Mouse (Mus musculus) embryonic facial prominence, embryonic 15.5 days (tissue): ENCODE data around the gene Klhdc9. TPM values are rescaled to one million over a fixed set of nuclear protein-coding genes. Genes with fewer than 3 reads are reported as not detected.
A peak's percentile ranks its signal among the peaks of the same experiment; 100 is the strongest.

ENCODE experiments used
- ATAC-seq: fragments of 200-750 bp; cut with Nextera tagmentation; 2 replicates; pipeline ENCODE4 v1.8.0; 2017; ENCODE audit warnings: low read depth, moderate TSS enrichment; ENCODE audit not compliant: insufficient number of reproducible peaks, low FRiP score, low TSS enrichment
- H3K27ac ChIP-seq: fragments of 300-500 bp; sonication (generic); replicated peaks from 2 replicates; pipeline ENCODE4 v1.5.1; 2015; ENCODE audit warnings: mild to moderate bottlenecking, inconsistent platforms
- H3K27me3 ChIP-seq: fragments of 300-500 bp; sonication (generic); 2 replicates; pipeline ENCODE4 v1.6.1; 2015; ENCODE audit warnings: inconsistent platforms
- H3K36me3 ChIP-seq: fragments of 300-500 bp; sonication (generic); 2 replicates; pipeline ENCODE4 v1.6.1; 2015; ENCODE audit warnings: mild to moderate bottlenecking, inconsistent platforms
- H3K4me1 ChIP-seq: fragments of 300-500 bp; sonication (generic); 2 replicates; pipeline ENCODE4 v1.6.1; 2015; ENCODE audit warnings: inconsistent platforms
- H3K4me2 ChIP-seq: fragments of 300-500 bp; sonication (generic); replicated peaks from 2 replicates; pipeline ENCODE4 v1.6.1; 2015; ENCODE audit warnings: mild to moderate bottlenecking, inconsistent platforms
- H3K4me3 ChIP-seq: fragments of 300-500 bp; sonication (generic); replicated peaks from 2 replicates; pipeline ENCODE4 v1.5.1; 2015; ENCODE audit warnings: mild to moderate bottlenecking, inconsistent platforms
- H3K9ac ChIP-seq: fragments of 300-500 bp; sonication (generic); 2 replicates; pipeline ENCODE4 v1.6.1; 2015; ENCODE audit warnings: inconsistent platforms
- H3K9me3 ChIP-seq: fragments of 300-500 bp; sonication (generic); replicated peaks from 2 replicates; pipeline ENCODE4 v1.6.1; 2016; ENCODE audit warnings: inconsistent platforms
- WGBS: fragments of 180-500 bp; shearing (Covaris S2); methylation state at CpG from one replicate; pipeline ENCODE4 v1.1.7; 2015; 5-methylcytosine and 5-hydroxymethylcytosine counted together
- polyA plus RNA-seq: library from polyadenylated mRNA; unstranded; fragments of >200 nt; fragmentation: Nextera tagmentation; extraction: Ambion mirVana; gene quantifications from 2 replicates; pipeline ENCODE4 v1.2.1, GENCODE M21; 2015

The Klhdc9 gene
- 4.5 and 9.1 TPM in 2 replicates for polyA plus RNA-seq

DNA sequence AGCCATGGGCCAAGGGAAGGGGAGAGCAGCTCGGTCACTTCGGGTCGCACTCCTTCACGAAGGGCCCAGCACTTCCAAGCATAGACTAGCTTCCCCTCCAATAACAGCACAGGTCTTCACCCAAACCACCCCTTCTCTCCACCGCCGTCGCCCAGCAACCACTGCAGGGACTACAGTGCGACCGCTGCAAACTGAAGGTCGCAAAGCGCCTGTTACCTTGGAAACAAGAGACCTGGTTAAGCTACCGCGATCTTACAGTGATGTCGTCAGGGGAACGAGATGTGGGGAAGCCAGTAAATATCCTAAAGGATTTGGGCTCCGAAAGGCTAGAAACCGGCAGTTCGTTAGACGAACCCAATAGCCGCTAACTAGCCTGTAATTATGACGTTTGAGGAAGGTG lies at the start of gene Klhdc9:
Klhdc9 (minus strand) TSS at position 143 of the 400 bp plus-strand sequence.
- Histone ChIP-seq H3K27me3 (no peaks in the 10 kb centered on the region), H3K4me3 (peak within 1 kb of the TSS; percentile 52)

GRCm38 (mm10) chr1:171410231-171410630 lies 49.6 kb upstream of the Klhdc9 start:
- H3K9ac ChIP-seq = no peak overlapping the region
- H3K36me3 ChIP-seq = peaks cover 1% of the 10 kb centered on the region
- no peak overlapping the region; the same call in 1 of the 2 replicates for H3K4me3 ChIP-seq
- H3K4me2 ChIP-seq = no peak overlapping the region
- ATAC-seq = no peak
- peaks cover 15% of the 10 kb centered on the region for H3K4me1 ChIP-seq
- no peak overlapping the region for H3K27ac ChIP-seq
- peaks cover 18% of the 10 kb centered on the region for H3K27me3 ChIP-seq
- 82% methylated on average over 1 of the region's 1 CpGs for WGBS
- no peaks in the 10 kb centered on the region for H3K9me3 ChIP-seq

More for the DNA sequence above, at the start of gene Klhdc9:
- H3K4me2 ChIP-seq = peak within 1 kb of the TSS; percentile 77
- peaks cover 16% of the 10 kb centered on the region for H3K4me1 ChIP-seq
- H3K36me3 ChIP-seq = peaks cover 16% of the 10 kb centered on the region; the same call in 1 of the 2 replicates
- H3K9me3 ChIP-seq = no peaks in the 10 kb centered on the region
- WGBS = 2% methylated on average over 21 of the region's 21 CpGs
- peak within 1 kb of the TSS; percentile 83 for H3K27ac ChIP-seq
- H3K9ac ChIP-seq = peak within 1 kb of the TSS; percentile 44
- ATAC-seq = peak; percentile 91

GRCm38 (mm10) chr1:171407263-171407662 lies 46.7 kb upstream of the Klhdc9 start:
- no peak for ATAC-seq
- 78% methylated on average over 5 of the region's 5 CpGs for WGBS
- Histone ChIP-seq H3K36me3 (no peaks in the 10 kb centered on the region), H3K9me3 (no peaks in the 10 kb centered on the region), H3K9ac (no peak overlapping the region), H3K4me2 (no peak overlapping the region), H3K4me3 (no peak overlapping the region), H3K27ac (no peak overlapping the region), H3K27me3 (peaks cover 18% of the 10 kb centered on the region), H3K4me1 (no peaks in the 10 kb centered on the region)

GRCm38 (mm10) chr1:171402991-171403390 lies 42.4 kb upstream of the Klhdc9 start:
- WGBS = 62% methylated on average over 9 of the region's 9 CpGs
- Histone ChIP-seq H3K27ac (no peak overlapping the region), H3K4me2 (no peak overlapping the region), H3K4me3 (no peak overlapping the region), H3K9me3 (no peaks in the 10 kb centered on the region), H3K4me1 (no peaks in the 10 kb centered on the region), H3K27me3 (peaks cover 4% of the 10 kb centered on the region), H3K36me3 (no peaks in the 10 kb centered on the region), H3K9ac (no peak overlapping the region)
- no peak for ATAC-seq

DNA sequence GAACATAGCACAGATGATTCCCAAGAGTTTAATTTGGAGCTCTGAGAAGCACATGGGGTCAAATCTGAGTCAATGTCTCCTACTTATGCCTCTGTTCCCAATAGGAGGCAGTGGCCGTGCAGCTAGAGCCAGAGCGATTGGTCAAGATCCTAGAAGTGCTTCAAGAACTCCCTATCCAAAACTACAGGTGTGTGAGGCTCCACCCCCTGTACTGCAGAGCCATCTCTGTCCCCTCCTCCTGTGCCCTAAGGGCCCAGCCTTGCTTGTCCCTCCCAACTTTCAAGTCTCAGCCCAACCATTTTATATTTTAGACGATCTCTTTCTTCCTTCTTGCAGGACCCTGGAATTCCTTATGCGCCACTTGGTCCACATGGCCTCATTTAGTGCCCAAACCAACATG lies 41.2 kb upstream of the Klhdc9 start:
- Histone ChIP-seq H3K4me3 (no peak overlapping the region), H3K27me3 (no peaks in the 10 kb centered on the region), H3K4me2 (no peak overlapping the region), H3K27ac (no peak overlapping the region), H3K36me3 (no peaks in the 10 kb centered on the region), H3K4me1 (no peaks in the 10 kb centered on the region), H3K9ac (no peak overlapping the region), H3K9me3 (no peaks in the 10 kb centered on the region)
- no peak for ATAC-seq
- 66% methylated on average over 4 of the region's 4 CpGs for WGBS

- H3K27me3 ChIP-seq = no peaks in the 10 kb centered on the region
- H3K9me3 ChIP-seq = no peaks in the 10 kb centered on the region
- H3K4me1 ChIP-seq = no peaks in the 10 kb centered on the region
- H3K27ac ChIP-seq = no peak overlapping the region
- H3K9ac ChIP-seq = no peak overlapping the region
- H3K4me2 ChIP-seq = no peak overlapping the region
- 60% methylated on average over 4 of the region's 4 CpGs for WGBS
- no peak overlapping the region for H3K4me3 ChIP-seq
- no peak for ATAC-seq
- H3K36me3 ChIP-seq = no peaks in the 10 kb centered on the region
These were observed 29.5 kb upstream of the Klhdc9 start for GRCm38 (mm10) chr1:171390101-171390500.

DNA sequence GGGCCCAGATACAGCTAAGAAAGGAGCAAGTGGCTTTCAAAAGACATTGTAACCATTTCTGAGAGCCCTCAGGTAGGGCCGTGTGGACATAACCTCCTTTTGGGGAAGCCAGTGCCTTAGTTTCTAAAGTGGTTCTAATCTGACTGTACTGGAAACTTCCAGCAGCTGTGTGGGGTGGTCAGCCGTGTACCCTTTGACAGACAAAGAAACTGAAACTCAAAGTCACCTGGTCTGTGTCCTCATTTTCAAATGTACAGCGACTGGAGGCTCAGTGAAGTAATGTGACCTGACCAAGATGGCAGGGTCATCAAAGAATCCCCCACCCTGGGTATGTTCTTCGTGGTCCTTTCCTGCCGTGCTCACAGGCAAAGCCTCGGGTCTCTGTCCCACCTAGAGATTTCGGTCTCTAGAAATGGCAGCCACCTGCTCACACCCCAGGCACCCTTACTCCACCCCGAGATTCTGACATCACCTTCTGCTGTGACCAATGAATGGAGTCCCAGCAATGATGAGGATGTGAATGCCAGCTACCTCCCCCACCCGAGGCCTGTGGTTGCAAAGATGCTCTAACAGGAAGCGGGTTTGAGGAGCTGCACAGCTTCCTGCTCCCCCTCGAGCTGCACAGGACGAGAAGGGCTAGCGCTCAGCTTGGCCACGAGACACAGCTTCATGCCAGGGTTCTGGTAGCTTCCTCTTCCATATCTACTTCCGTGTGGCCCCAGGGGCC lies 27.9 kb upstream of the Klhdc9 start, which contains the start of gene Arhgap30:
Arhgap30 (plus strand) TSS at position 579 of the 727 bp plus-strand sequence.
- Histone ChIP-seq H3K27me3 (no peaks in the 10 kb centered on the region), H3K27ac (no peak within 1 kb of the TSS), H3K4me1 (peaks cover 7% of the 10 kb centered on the region; the same call in 1 of the 2 replicates), H3K9ac (no peak within 1 kb of the TSS), H3K4me3 (no peak within 1 kb of the TSS), H3K36me3 (no peaks in the 10 kb centered on the region), H3K9me3 (no peaks in the 10 kb centered on the region), H3K4me2 (no peak within 1 kb of the TSS)
- WGBS = 77% methylated on average over 15 of the region's 15 CpGs
- ATAC-seq = no peak

DNA sequence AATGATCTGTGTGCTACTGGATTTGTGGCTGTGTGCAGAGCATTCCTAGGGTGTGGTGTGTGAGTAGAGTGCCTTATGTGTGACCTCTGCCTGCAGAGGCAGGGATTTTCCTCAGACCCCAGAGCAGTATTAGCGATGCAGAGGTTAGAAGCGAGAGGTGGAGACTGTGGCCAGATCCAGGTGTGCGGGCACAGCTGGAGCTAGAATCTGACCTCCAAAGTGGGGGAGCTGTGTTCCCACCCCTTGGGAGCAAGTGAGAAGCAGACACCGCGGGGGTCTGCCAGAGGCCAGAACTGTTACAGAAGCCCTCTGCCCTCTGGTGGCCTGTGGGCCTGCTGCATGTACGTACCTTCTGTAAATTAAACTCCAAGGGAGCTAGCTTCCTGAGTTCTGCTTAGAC lies 26.5 kb upstream of the Klhdc9 start:
- Histone ChIP-seq H3K27me3 (no peaks in the 10 kb centered on the region), H3K9ac (no peak overlapping the region), H3K4me3 (no peak overlapping the region), H3K36me3 (no peaks in the 10 kb centered on the region), H3K4me1 (peaks cover 7% of the 10 kb centered on the region; the same call in 1 of the 2 replicates), H3K4me2 (no peak overlapping the region), H3K27ac (no peak overlapping the region), H3K9me3 (no peaks in the 10 kb centered on the region)
- WGBS = 24% methylated on average over 6 of the region's 6 CpGs
- no peak for ATAC-seq

DNA sequence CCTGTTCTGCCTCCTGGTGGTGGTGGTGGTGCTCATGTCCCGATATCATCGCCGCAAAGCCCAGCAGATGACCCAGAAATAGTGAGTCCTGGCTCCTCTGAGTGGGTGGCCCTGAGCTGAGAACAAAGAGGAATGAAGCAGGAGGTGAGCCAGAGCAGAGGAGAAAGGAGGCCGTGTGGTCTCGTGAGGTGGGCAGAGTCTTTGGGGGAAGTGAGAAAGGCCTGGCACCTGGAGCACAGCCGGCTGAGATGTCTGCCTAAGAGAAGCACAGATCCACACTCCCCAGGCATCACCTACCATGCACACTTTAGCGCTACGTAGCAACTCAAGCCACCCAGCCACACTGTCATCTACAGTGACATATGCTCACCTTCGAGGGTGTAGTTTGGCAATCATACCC lies 24.6 kb upstream of the Klhdc9 start:
- Histone ChIP-seq H3K4me2 (no peak overlapping the region), H3K9ac (no peak overlapping the region), H3K27me3 (0 out of 2 replicates have a peak, but pooled peaks cover 9% of the 10 kb centered on the region), H3K4me1 (peaks cover 10% of the 10 kb centered on the region), H3K4me3 (no peak overlapping the region), H3K27ac (no peak overlapping the region), H3K9me3 (no peaks in the 10 kb centered on the region), H3K36me3 (no peaks in the 10 kb centered on the region)
- WGBS = 64% methylated on average over 9 of the region's 9 CpGs
- ATAC-seq = no peak

DNA sequence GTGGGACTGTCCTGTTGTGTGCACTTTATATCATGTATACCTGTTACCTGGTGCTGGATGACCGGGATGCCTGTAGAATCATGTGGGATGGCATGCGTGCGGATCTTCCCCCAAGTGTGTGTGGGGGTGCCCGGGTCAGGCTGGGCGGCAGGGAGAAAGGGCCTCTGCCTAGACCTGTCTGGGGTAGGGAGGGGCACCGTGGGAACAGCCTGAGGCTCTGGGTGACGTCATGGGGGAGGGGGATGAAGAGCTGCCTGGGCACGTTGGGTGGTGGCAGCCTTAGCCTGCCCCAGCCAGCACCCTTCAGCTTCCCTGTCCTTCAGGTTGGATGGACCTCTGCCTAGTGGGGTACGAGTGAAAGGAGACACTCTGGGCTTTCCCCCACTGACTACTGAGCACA lies 23.8 kb upstream of the Klhdc9 start:
- no peaks in the 10 kb centered on the region for H3K9me3 ChIP-seq
- H3K4me1 ChIP-seq = peaks cover 18% of the 10 kb centered on the region
- no peak overlapping the region for H3K4me3 ChIP-seq
- no peak overlapping the region for H3K27ac ChIP-seq
- 0 out of 2 replicates have a peak, but pooled peaks have one; percentile 24 for ATAC-seq
- no peaks in the 10 kb centered on the region for H3K36me3 ChIP-seq
- 47% methylated on average over 9 of the region's 9 CpGs for whole genome bisulfite sequencing
- H3K4me2 ChIP-seq = no peak overlapping the region; the same call in 1 of the 2 replicates
- peaks cover 15% of the 10 kb centered on the region; the same call in 1 of the 2 replicates for H3K27me3 ChIP-seq
- H3K9ac ChIP-seq = no peak overlapping the region

DNA sequence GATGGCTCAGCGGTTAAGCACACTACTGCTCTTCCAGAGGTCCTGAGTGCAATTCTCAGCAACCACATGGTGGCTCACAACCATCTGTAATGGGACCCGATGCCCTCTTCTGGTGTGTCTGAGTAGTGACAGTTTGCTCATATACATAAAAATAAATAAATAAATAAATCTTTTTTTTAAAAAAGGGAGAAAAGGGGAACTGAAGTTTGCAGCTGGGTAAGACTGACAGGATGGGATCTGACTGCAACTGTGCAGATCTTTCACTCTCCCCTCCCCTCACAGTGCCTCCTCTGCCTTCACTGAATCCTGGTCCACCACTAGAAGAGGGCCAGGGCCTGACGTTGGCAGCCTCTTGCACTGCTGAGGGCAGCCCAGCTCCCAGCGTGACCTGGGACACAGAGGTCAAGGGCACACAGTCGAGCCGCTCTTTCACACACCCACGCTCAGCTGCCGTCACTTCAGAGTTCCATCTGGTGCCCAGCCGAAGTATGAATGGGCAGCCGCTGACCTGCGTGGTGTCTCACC lies 21.6 kb upstream of the Klhdc9 start:
- H3K4me1 ChIP-seq = peaks cover 18% of the 10 kb centered on the region
- ATAC-seq = no peak
- no peak overlapping the region for H3K4me2 ChIP-seq
- no peak overlapping the region for H3K4me3 ChIP-seq
- peaks cover 15% of the 10 kb centered on the region; the same call in 1 of the 2 replicates for H3K27me3 ChIP-seq
- H3K9ac ChIP-seq = no peak overlapping the region
- no peak overlapping the region for H3K27ac ChIP-seq
- 81% methylated on average over 11 of the region's 11 CpGs for WGBS
- H3K36me3 ChIP-seq = no peaks in the 10 kb centered on the region
- no peaks in the 10 kb centered on the region for H3K9me3 ChIP-seq
